Mouse (Mus musculus) adrenal gland, postnatal 25 days (tissue): ENCODE measurements around the gene Camk1g. TPM values are rescaled to one million over a fixed set of nuclear protein-coding genes. Genes with fewer than 3 reads are reported as not detected.
A peak's percentile ranks its signal among the peaks of the same experiment; 100 is the strongest.

Source experiments
- DNase-seq: peaks from one replicate; pipeline ENCODE4 v3.0.0; 2021; ENCODE audit warnings: mixed read lengths
- total RNA-seq: library from RNA; stranded (reverse); gene quantifications from 2 replicates; pipeline ENCODE4 v1.2.3, GENCODE M21; 2021

Camk1g gene
- total RNA-seq, 1 experiment from 2014 or later = 0.12 TPM

- no peak for DNase-seq
Measured at GRCm38 (mm10) chr1:193373906-193374413, 3.9 kb upstream of the Camk1g start.

DNA sequence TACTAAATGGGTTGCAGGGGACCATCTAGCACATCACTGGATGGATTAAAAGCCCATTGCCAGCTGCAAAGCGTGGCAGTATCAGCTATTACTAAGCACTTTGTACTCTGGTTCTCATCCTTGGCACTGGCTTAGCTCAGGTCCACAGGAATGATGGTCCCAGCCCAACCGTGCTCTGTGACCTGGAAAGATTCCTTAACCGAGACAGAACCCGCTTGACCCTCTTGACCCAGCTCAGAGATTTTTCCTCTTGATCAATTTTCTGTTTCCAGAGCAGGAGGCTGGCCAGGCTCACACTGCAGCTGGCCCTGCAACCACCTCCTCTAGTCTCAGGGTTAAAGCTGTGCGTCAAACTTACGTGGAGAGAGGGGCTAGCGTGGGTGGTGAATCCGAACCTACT is 1.0 kb downstream of the Camk1g start:
- DNase-seq = no peak

GRCm38 (mm10) chr1:193368055-193368454 is 2.0 kb downstream of the Camk1g start:
- DNase-seq = no peak

DNA sequence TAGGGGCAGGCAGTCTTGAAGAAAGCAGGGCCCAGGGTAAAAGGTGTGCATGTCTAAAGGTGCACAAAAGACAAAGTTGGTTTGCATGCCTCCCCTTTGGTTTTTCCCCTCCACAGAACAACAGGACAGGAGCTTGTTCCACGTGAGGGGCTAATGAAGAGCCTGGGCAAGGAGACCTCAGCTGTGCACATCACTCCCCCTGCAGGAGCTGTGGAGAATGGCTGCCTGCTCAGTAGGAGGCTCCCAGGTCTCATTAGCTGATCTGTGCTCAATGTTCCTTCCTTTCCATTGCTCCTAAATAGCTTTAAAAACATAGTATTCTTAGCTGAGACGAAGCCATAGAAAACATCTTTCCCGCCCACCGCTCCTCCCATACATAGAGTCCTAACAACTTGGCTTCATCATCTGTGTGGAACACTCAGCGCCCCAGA is 6.3 kb downstream of the Camk1g start:
- DNase-seq = peak; percentile 31

- DNase-seq = no peak
Measured at GRCm38 (mm10) chr1:193362078-193362477, 8.0 kb downstream of the Camk1g start.

DNA sequence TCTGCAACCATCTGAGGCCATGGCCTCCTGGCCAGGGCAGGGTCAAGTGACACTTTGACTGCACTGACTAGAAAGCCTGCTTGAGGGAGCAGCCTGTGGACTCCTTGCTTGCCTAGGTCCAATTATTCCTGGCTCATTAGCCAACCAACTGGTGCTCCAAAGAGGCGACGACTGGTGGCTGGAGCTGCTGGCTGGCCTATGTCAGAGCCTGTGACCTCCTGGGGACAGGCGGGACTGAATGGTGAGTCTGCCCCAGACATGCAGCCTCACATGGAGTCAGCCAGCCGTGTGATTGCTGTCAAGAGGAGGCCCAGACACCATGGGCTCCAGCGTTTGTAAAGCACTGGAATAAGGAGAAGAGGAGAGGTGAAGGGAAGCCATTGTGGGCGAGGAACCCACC is 8.9 kb downstream of the Camk1g start:
- DNase-seq = no peak

DNA sequence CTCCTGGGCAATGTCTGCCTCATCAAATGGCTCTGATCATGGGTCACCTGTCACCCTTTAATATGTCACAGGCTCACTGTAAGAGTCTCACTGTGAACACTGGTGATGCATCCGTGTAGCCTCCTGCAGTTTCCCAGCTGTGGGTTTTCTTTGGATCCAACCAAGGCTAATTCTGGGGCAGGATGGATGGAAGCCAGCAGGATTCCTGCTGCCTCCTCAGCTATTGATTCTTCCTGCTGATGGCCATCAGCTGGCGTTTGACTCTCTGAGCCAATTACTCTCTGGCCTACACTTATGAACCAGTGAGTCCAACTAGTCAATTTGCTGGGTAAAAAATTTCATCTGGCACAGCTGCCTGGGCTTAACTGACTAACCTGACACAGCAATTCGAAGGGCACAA is 10.9 kb downstream of the Camk1g start:
- DNase-seq = no peak

- DNase-seq = peak; percentile 62
Measured at GRCm38 (mm10) chr1:193351583-193351982, 18.5 kb downstream of the Camk1g start.

GRCm38 (mm10) chr1:193350546-193350801 is 19.6 kb downstream of the Camk1g start:
- DNase-seq = no peak

DNA sequence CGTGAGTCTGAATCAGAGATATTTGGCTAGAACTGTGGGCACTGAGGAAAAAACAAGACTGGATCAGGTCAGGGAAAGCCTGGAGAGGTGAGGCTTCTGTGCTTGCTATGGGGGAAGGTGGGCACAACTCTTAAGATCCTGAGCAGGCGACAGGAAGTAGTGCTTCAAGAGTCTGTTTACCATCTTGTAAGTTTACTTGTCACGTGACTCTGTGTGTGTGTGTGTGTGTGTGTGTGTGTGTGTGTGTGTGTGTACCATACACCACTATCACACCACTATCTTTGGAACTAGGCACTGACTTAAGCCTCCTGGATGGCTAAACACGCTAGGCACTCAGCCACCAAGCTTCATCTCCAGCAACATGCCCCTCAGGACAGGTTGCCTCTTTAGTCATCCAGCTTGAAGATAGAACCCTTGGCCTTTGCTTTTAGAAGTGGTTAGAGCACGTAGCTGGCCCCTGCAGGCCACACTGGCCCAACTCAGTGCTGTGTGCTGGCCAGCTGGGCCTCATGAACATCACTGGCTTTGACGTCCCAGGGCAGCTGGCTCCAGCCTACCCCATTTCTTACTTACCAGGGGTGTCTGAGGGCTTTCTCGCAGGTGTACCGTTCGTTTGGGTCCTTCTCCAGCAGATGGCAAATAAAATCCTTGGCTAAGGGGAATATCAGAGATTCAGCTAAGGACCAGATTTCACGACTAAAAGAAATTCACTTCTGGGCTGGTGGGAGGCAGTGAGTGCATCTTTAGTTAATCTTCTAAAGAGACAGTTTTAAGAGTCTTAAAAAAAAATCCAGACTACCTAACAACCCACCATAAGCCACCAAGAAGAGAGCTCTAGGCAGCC is 20.2 kb downstream of the Camk1g start:
- no peak for DNase-seq

- no peak for DNase-seq
Measured at GRCm38 (mm10) chr1:193348261-193348962, 21.7 kb downstream of the Camk1g start.

GRCm38 (mm10) chr1:193346908-193347307 is 23.2 kb downstream of the Camk1g start:
- no peak for DNase-seq

DNA sequence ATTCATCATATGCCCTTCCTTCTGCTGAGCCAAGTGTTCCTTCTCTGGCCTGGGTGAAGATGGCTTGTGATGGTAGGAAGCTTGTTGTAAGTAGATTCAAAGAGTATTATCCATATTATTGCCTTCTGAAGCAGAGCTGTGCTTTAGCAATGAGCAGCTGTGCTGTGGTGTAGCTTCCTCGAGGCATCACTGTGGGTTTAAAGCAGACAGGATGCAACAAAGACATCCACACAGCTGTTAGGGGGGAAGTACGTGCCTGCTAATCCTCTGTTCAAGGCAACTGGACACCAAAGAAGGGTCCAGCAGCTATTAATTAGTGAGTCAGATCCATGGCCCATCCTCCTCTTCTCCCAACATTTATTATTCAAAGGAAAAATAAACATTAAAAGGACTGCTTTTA is 25.1 kb downstream of the Camk1g start:
- no peak for DNase-seq

- no peak for DNase-seq
Measured at GRCm38 (mm10) chr1:193343853-193344252, 26.2 kb downstream of the Camk1g start.

- DNase-seq = peak; percentile 87
Measured at GRCm38 (mm10) chr1:193342198-193342946, 27.7 kb downstream of the Camk1g start.

DNA sequence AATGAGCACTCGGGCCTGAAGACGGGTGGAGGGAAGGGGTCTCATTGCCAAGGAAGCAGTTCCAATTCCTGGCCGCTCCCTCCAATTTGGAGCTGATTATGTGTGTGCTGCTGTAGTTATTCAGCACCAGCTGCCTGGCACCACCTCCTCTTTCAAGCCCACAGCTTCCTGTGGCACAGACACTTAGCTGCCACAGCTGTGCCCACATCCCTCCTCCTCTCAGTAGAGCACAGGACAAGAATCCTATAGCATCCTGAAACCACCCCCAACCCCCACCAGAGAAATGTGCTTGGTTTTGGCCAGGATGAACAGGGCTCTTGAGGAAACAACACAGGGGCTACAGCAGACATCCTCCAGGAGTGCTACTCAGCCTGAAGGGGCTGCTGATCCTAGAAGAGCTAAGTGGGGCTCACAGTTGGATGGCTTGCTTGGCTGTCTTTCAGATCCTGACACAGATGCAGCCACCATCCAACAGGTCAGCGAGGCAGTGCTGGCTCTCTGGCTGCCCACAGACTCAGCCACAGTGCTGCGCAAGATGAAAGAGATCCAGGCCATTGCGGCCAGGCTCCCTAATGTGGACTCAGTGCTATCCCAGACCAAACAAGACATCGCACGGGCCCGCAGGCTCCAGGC is 31.6 kb downstream of the Camk1g start:
- no peak for DNase-seq

DNA sequence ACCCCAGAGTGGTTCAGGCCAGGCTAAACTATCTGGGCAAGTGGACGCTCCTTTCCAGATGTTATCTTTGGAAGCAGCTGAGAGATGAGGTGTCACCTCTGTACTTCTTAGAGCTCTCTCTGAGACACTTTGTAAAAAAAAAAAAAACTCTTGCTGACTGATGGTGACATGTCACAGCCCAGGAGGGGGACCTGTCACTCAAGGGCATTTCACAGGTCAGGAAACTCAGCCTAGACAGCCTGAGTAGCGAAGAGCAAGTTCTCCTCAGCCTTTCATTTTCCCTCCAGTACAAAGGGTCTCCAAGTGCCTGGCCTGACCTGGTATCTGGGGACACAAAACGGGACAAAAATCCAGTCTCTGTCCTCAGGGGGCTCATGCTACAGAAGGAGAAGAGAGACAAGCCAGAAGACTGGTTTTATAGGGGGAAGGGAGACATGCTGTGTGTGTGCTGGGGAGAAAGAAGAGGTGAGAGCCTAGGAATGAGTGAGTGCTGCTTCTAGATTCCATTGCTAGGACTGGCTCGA is 32.2 kb downstream of the Camk1g start:
- DNase-seq = no peak

- no peak for DNase-seq
Measured at GRCm38 (mm10) chr1:193337018-193337321, 33.1 kb downstream of the Camk1g start.

DNA sequence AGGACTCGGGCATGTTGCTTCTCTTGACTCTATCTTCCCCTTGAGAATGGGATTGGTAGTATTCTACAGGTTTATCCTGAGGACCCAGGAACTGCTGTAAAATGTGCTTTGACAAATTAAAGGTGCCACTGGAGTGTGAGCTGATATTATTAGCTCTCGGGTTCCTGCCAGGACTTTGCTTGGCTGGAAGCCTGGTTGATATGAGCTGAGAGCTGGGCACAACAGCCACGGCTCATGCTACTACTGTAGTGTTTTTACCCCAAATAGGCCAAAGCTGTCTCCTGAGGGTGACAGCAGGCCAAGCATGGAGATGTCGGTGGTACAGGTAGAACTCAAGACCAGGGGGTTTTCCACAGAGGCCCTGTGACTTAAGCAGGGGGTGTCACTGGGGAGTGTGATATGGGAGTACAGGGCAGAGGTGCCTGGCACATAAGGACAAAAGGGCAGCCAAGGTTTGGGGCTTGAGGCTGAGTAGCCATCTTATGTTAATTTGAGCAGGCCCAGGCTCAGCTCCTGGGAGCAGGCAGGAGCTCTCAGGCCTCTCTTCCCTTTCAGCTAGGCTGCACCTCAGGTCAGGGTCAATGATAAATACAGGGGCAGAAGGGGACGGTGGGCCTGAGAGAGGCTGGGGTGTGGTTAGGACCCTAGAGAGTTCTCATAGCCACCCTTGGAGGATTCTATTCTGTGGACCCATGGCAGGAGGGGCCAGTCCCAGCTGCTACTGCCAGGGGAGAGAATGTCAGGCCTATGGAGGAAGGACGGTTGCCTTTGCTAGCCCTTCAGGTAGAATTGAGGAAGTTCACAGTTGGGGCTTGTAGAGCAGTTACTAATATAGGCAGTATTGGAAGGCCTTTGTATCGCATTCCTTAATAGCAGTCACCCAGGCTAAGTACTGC is 33.7 kb downstream of the Camk1g start:
- DNase-seq = no peak

GRCm38 (mm10) chr1:193334546-193334945 is 35.6 kb downstream of the Camk1g start:
- no peak for DNase-seq

DNA sequence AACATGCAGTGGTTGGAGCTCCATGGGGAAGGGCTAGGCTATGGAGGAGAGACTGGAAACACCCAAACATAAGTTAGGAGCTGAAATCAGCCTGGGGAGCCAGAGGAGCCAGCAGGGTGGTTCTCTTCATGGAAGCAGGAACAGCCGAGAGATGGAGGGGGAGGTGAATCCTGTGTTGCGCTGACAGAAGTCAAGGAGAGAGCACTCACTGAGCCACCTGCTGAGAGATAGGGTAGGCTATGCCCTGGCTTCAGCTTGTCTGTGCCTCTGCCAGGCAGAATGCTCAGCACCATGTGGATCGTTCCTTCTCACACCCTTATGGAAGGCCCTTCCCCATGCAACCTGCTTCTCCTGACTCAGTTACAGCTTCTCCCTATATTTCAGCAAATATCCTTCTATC is 36.3 kb downstream of the Camk1g start:
- no peak for DNase-seq
